Mouse (Mus musculus): ENCODE measurements around the gene Zdhhc4. TPM values are rescaled to one million over a fixed set of nuclear protein-coding genes. Genes with fewer than 3 reads are reported as not detected.

Gene Zdhhc4
- polyA plus RNA-seq, 1 experiment from 2014 or later, result 75.9 TPM

GRCm38 (mm10) chr5:143295330-143295729 lies 33.7 kb downstream of the Zdhhc4 start:
- H3K4me3 ChIP-seq (ENCODE audit: low read length), result no peak overlapping the region
- H3K9ac ChIP-seq (ENCODE audit: low read depth, low read length), result no peak overlapping the region
- H3K27ac ChIP-seq (ENCODE audit: low read depth, low read length), result no peak overlapping the region
- no peak for ATAC-seq
- peaks cover 10% of the 10 kb centered on the region; the same call in 1 of the 2 replicates for H3K4me1 ChIP-seq (ENCODE audit: control insufficient read depth, insufficient read depth, low read depth, low read length)
- H3K36me3 ChIP-seq (ENCODE audit: control insufficient read depth, insufficient read depth, low read length), result peaks cover 6% of the 10 kb centered on the region
- H3K9me3 ChIP-seq (ENCODE audit: control insufficient read depth, low read length), result no peaks in the 10 kb centered on the region
- H3K27me3 ChIP-seq (replicated peaks; ENCODE audit: control insufficient read depth, insufficient read depth, low read length), result peaks cover 20% of the 10 kb centered on the region
- 63% methylated on average over 2 of the region's 2 CpGs for WGBS
- H3K4me2 ChIP-seq (ENCODE audit: low read length), result no peak overlapping the region

DNA sequence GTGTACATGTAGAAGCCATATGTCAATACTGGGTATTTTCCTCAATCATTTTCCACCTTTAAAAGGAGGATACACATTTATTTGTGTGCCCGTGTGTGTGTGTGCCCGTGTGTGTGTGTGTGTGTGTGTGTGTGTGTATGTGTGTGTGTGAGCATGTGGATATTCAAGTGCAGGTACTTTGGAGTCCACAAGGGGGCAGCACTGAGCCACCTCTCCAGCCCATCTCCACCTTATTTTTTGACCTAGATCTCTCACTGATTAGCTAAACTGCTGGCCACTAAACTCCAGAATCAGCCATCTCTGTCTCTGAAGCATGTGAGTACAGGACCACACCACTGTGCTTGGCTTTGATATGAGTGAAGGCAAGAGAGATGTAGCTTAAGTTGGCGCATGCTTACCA lies 34.2 kb downstream of the Zdhhc4 start:
- Histone ChIP-seq H3K4me1 (ENCODE audit: control insufficient read depth, insufficient read depth, low read depth, low read length) (peaks cover 10% of the 10 kb centered on the region; the same call in 1 of the 2 replicates), H3K4me2 (ENCODE audit: low read length) (no peak overlapping the region), H3K27me3 (replicated peaks; ENCODE audit: control insufficient read depth, insufficient read depth, low read length) (peaks cover 23% of the 10 kb centered on the region), H3K9ac (ENCODE audit: low read depth, low read length) (no peak overlapping the region), H3K4me3 (ENCODE audit: low read length) (no peak overlapping the region), H3K36me3 (ENCODE audit: control insufficient read depth, insufficient read depth, low read length) (peaks cover 4% of the 10 kb centered on the region), H3K9me3 (ENCODE audit: control insufficient read depth, low read length) (no peaks in the 10 kb centered on the region), H3K27ac (ENCODE audit: low read depth, low read length) (no peak overlapping the region)
- 82% methylated on average over 3 of the region's 3 CpGs for WGBS
- ATAC-seq, result no peak

DNA sequence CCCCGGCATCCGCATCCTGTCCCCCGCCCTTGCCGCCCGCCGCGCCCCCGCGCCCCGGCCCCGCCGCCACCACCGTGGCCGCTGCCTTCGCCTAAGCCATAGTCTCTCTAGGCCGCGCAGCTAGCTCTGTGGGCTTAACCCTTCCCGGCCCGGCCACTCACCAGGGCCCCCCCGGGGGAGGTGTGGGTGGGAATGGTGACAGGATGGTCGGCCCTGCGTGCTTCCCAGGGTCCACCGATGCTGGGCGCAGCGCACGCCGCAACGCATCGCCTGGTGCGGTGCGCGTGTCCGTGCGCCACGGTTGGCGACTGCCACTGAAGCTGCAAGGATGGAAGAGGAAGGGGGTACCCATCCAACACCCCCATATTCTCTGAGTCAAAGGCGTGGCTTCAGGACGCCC lies 35.7 kb downstream of the Zdhhc4 start, which contains the start of gene Zfp853:
Gene Zfp853 (minus strand): TSS at position 220 of the 400 bp plus-strand sequence.
- peak; percentile 53 for ATAC-seq
- no peak within 1 kb of the TSS for H3K27ac ChIP-seq (ENCODE audit: low read depth, low read length)
- peak within 1 kb of the TSS; percentile 96 for H3K4me2 ChIP-seq (ENCODE audit: low read length)
- no peaks in the 10 kb centered on the region for H3K9me3 ChIP-seq (ENCODE audit: control insufficient read depth, low read length)
- peak within 1 kb of the TSS; percentile 72 for H3K9ac ChIP-seq (ENCODE audit: low read depth, low read length)
- WGBS, result under 1% methylated on average over 31 of the region's 38 CpGs
- peaks cover 36% of the 10 kb centered on the region for H3K27me3 ChIP-seq (replicated peaks; ENCODE audit: control insufficient read depth, insufficient read depth, low read length)
- peak within 1 kb of the TSS; percentile 59 for H3K4me3 ChIP-seq (ENCODE audit: low read length)
- H3K36me3 ChIP-seq (ENCODE audit: control insufficient read depth, insufficient read depth, low read length), result no peaks in the 10 kb centered on the region
- H3K4me1 ChIP-seq (ENCODE audit: control insufficient read depth, insufficient read depth, low read depth, low read length), result peaks cover 10% of the 10 kb centered on the region

GRCm38 (mm10) chr5:143292879-143293278 lies 36.2 kb downstream of the Zdhhc4 start:
- Histone ChIP-seq H3K4me1 (ENCODE audit: control insufficient read depth, insufficient read depth, low read depth, low read length) (peaks cover 16% of the 10 kb centered on the region), H3K4me3 (ENCODE audit: low read length) (peak overlapping the region; percentile 59), H3K36me3 (ENCODE audit: control insufficient read depth, insufficient read depth, low read length) (no peaks in the 10 kb centered on the region), H3K27ac (ENCODE audit: low read depth, low read length) (no peak overlapping the region), H3K27me3 (replicated peaks; ENCODE audit: control insufficient read depth, insufficient read depth, low read length) (peaks cover 38% of the 10 kb centered on the region), H3K9me3 (ENCODE audit: control insufficient read depth, low read length) (no peaks in the 10 kb centered on the region), H3K9ac (ENCODE audit: low read depth, low read length) (peak overlapping the region; percentile 72), H3K4me2 (ENCODE audit: low read length) (peak overlapping the region; percentile 96)
- ATAC-seq, result peak; percentile 26
- 2% methylated on average over 14 of the region's 19 CpGs for WGBS

DNA sequence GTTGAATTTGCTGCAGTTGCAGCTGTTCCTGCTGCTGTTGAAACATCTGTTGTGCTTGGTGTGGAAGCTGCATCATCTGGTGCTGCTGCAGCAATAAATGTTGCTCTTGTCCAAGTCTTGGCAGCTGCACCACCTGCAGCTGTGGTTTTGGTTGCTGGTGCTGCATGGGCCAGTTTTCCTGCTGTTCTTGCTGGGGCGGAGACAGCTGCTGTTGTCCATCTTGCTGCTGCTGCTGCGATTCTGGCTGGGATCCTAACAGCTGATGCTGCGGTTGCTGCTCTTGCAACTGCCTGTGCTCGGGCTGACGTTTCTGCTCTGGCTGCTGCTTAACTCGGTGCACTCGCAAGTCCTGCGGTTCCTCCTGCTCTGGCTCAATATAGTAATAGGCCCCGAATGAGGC lies 39.8 kb downstream of the Zdhhc4 start:
- Histone ChIP-seq H3K4me3 (ENCODE audit: low read length) (no peak overlapping the region), H3K4me1 (ENCODE audit: control insufficient read depth, insufficient read depth, low read depth, low read length) (peaks cover 18% of the 10 kb centered on the region), H3K36me3 (ENCODE audit: control insufficient read depth, insufficient read depth, low read length) (no peaks in the 10 kb centered on the region), H3K4me2 (ENCODE audit: low read length) (no peak overlapping the region), H3K27me3 (replicated peaks; ENCODE audit: control insufficient read depth, insufficient read depth, low read length) (peaks cover 46% of the 10 kb centered on the region), H3K9me3 (ENCODE audit: control insufficient read depth, low read length) (no peaks in the 10 kb centered on the region), H3K27ac (ENCODE audit: low read depth, low read length) (no peak overlapping the region), H3K9ac (ENCODE audit: low read depth, low read length) (no peak overlapping the region)
- 79% methylated on average over 9 of the region's 9 CpGs for WGBS
- ATAC-seq, result no peak

- no peaks in the 10 kb centered on the region for H3K9me3 ChIP-seq (ENCODE audit: control insufficient read depth, low read length)
- H3K4me1 ChIP-seq (ENCODE audit: control insufficient read depth, insufficient read depth, low read depth, low read length), result peaks cover 13% of the 10 kb centered on the region
- no peaks in the 10 kb centered on the region for H3K36me3 ChIP-seq (ENCODE audit: control insufficient read depth, insufficient read depth, low read length)
- no peak for ATAC-seq
- H3K27me3 ChIP-seq (replicated peaks; ENCODE audit: control insufficient read depth, insufficient read depth, low read length), result peaks cover 42% of the 10 kb centered on the region
- 15% methylated on average over 7 of the region's 9 CpGs for WGBS
- no peak overlapping the region for H3K27ac ChIP-seq (ENCODE audit: low read depth, low read length)
- peak overlapping the region; percentile 24 for H3K4me3 ChIP-seq (ENCODE audit: low read length)
- peak overlapping the region; percentile 49; the same call in 1 of the 2 replicates for H3K4me2 ChIP-seq (ENCODE audit: low read length)
- no peak overlapping the region for H3K9ac ChIP-seq (ENCODE audit: low read depth, low read length)
Measured at GRCm38 (mm10) chr5:143288378-143288911, 40.6 kb downstream of the Zdhhc4 start.

DNA sequence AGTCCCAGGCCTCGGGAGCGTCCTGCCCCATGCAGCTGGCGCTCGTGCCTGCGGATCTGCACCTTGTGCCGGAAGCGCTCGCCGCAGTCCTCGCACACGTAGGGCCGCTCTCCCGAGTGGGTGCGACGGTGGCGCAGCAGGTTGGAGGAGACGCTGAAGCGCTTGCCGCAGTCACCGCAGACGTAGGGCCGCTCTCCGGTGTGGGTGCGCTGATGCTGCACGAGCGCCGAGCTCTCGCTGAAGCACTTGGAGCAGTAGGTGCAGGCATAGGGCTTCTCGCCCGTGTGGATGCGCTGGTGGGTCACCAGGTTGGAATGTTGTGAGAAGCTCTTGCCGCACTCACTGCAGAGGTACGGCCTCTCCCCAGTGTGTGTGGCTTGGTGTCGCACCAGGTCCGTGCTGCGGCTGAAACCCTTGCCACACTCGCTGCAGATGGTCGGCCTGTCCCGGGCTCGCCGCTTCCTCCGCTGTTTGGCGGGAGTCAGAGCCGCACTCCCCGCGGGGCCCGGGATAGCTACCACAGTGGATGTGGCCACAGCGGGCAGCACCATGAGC lies 41.2 kb downstream of the Zdhhc4 start:
- Histone ChIP-seq H3K9ac (ENCODE audit: low read depth, low read length) (0 out of 2 replicates have a peak overlapping the region, but pooled peaks have one; percentile 44), H3K4me3 (ENCODE audit: low read length) (peak overlapping the region; percentile 24), H3K4me1 (ENCODE audit: control insufficient read depth, insufficient read depth, low read depth, low read length) (peaks cover 8% of the 10 kb centered on the region), H3K36me3 (ENCODE audit: control insufficient read depth, insufficient read depth, low read length) (no peaks in the 10 kb centered on the region), H3K4me2 (ENCODE audit: low read length) (peak overlapping the region; percentile 49), H3K27ac (ENCODE audit: low read depth, low read length) (no peak overlapping the region), H3K27me3 (replicated peaks; ENCODE audit: control insufficient read depth, insufficient read depth, low read length) (peaks cover 42% of the 10 kb centered on the region), H3K9me3 (ENCODE audit: control insufficient read depth, low read length) (no peaks in the 10 kb centered on the region)
- ATAC-seq, result no peak
- 3% methylated on average over 48 of the region's 48 CpGs for WGBS

DNA sequence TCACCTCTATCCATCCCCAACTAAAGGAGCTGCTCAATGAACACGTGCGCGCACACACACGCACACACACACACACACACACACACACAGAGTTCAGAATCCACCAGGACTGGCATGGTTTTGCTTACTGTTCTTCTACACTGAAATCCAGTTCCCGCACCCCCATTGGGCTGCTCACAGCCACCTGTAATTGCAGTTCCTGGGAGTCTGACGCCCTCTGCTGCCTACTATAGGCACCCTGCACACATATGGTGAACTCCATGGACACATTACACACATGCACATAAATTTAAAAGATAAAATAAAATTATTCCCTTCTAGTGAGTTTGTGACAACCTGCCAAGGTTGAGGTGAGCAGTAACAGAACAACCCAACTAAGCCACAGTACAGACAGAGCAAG lies 44.3 kb downstream of the Zdhhc4 start:
- no peak overlapping the region for H3K27ac ChIP-seq (ENCODE audit: low read depth, low read length)
- H3K4me1 ChIP-seq (ENCODE audit: control insufficient read depth, insufficient read depth, low read depth, low read length), result peaks cover 8% of the 10 kb centered on the region
- H3K4me2 ChIP-seq (ENCODE audit: low read length), result no peak overlapping the region
- no peak overlapping the region for H3K9ac ChIP-seq (ENCODE audit: low read depth, low read length)
- no peaks in the 10 kb centered on the region for H3K36me3 ChIP-seq (ENCODE audit: control insufficient read depth, insufficient read depth, low read length)
- 50% methylated on average over 6 of the region's 6 CpGs for WGBS
- H3K27me3 ChIP-seq (replicated peaks; ENCODE audit: control insufficient read depth, insufficient read depth, low read length), result peaks cover 26% of the 10 kb centered on the region
- ATAC-seq, result no peak
- no peak overlapping the region for H3K4me3 ChIP-seq (ENCODE audit: low read length)
- no peaks in the 10 kb centered on the region for H3K9me3 ChIP-seq (ENCODE audit: control insufficient read depth, low read length)

GRCm38 (mm10) chr5:143279247-143279646 lies 49.8 kb downstream of the Zdhhc4 start:
- Histone ChIP-seq H3K4me2 (ENCODE audit: low read length) (no peak overlapping the region), H3K4me1 (ENCODE audit: control insufficient read depth, insufficient read depth, low read depth, low read length) (no peaks in the 10 kb centered on the region), H3K9me3 (ENCODE audit: control insufficient read depth, low read length) (no peaks in the 10 kb centered on the region), H3K4me3 (ENCODE audit: low read length) (no peak overlapping the region), H3K27me3 (replicated peaks; ENCODE audit: control insufficient read depth, insufficient read depth, low read length) (0 out of 2 replicates have a peak, but pooled peaks cover 2% of the 10 kb centered on the region), H3K36me3 (ENCODE audit: control insufficient read depth, insufficient read depth, low read length) (no peaks in the 10 kb centered on the region), H3K9ac (ENCODE audit: low read depth, low read length) (no peak overlapping the region), H3K27ac (ENCODE audit: low read depth, low read length) (no peak overlapping the region)
- ATAC-seq, result no peak
- WGBS, result 44% methylated on average over 10 of the region's 10 CpGs

Data from hindbrain, embryonic 16.5 days (tissue).